Mouse (Mus musculus): Measurements from ENCODE around the gene Exoc1. TPM values are rescaled to one million over a fixed set of nuclear protein-coding genes. Genes with fewer than 3 reads are reported as not detected.

Exoc1 gene
- 12.8 and 13.6 TPM in 2 replicates for polyA plus RNA-seq (2015; fragmentation: Nextera tagmentation; extraction: Ambion mirVana)

GRCm38 (mm10) chr5:76529040-76529703 lies at the start of gene Exoc1:
Exoc1 (plus strand) TSS chr5:76529311.
- peak within 1 kb of the TSS; percentile 76 for H3K4me2 ChIP-seq
- H3K27ac ChIP-seq, result peak within 1 kb of the TSS; percentile 86
- no peaks in the 10 kb centered on the region for H3K27me3 ChIP-seq
- DNase-seq (peak; percentile 90), ATAC-seq (ENCODE audit: low read depth) (peak; percentile 99)
- WGBS (ENCODE audit: insufficient replicate concordance), result under 1% methylated on average over 39 of the region's 39 CpGs
- H3K9ac ChIP-seq, result peak within 1 kb of the TSS; percentile 83
- peaks cover 8% of the 10 kb centered on the region for H3K36me3 ChIP-seq
- H3K4me3 ChIP-seq (replicated peaks), result peak within 1 kb of the TSS; percentile 95
- H3K9me3 ChIP-seq (replicated peaks), result no peaks in the 10 kb centered on the region
- H3K4me1 ChIP-seq (replicated peaks), result peaks cover 14% of the 10 kb centered on the region

GRCm38 (mm10) chr5:76483811-76484210 lies 45.3 kb upstream of the Exoc1 start, which contains the start of gene Gm7271:
Gm7271 (plus strand) TSS chr5:76484040.
- ATAC-seq (ENCODE audit: low read depth) (no peak), DNase-seq (no peak)
- Histone ChIP-seq H3K9me3 (replicated peaks) (no peaks in the 10 kb centered on the region), H3K4me2 (no peak within 1 kb of the TSS), H3K27ac (no peak within 1 kb of the TSS), H3K4me1 (replicated peaks) (0 out of 2 replicates have a peak, but pooled peaks cover 3% of the 10 kb centered on the region), H3K36me3 (no peaks in the 10 kb centered on the region), H3K4me3 (replicated peaks) (no peak within 1 kb of the TSS), H3K27me3 (no peaks in the 10 kb centered on the region), H3K9ac (no peak within 1 kb of the TSS)
- WGBS (ENCODE audit: insufficient replicate concordance), result 44% methylated on average over 5 of the region's 5 CpGs

- no peak for DNase-seq
- Histone ChIP-seq H3K4me1 (replicated peaks) (no peaks in the 10 kb centered on the region), H3K9ac (no peak overlapping the region), H3K4me2 (no peak overlapping the region), H3K36me3 (no peaks in the 10 kb centered on the region), H3K9me3 (replicated peaks) (no peaks in the 10 kb centered on the region), H3K27me3 (no peaks in the 10 kb centered on the region), H3K4me3 (replicated peaks) (no peak overlapping the region), H3K27ac (no peak overlapping the region)
- WGBS (ENCODE audit: insufficient replicate concordance), result 70% methylated on average over 13 of the region's 13 CpGs
- no peak for ATAC-seq (ENCODE audit: low read depth)
Observed at GRCm38 (mm10) chr5:76495126-76495525, 34.0 kb upstream of the Exoc1 start.

GRCm38 (mm10) chr5:76522446-76522845 lies 6.7 kb upstream of the Exoc1 start:
- DNase-seq (no peak), ATAC-seq (ENCODE audit: low read depth) (no peak)
- H3K9me3 ChIP-seq (replicated peaks), result no peaks in the 10 kb centered on the region
- H3K9ac ChIP-seq, result no peak overlapping the region
- H3K4me1 ChIP-seq (replicated peaks), result no peaks in the 10 kb centered on the region
- H3K4me3 ChIP-seq (replicated peaks), result no peak overlapping the region
- H3K27me3 ChIP-seq, result no peaks in the 10 kb centered on the region
- no peak overlapping the region for H3K27ac ChIP-seq
- 39% methylated on average over 1 of the region's 1 CpGs for WGBS (ENCODE audit: insufficient replicate concordance)
- H3K36me3 ChIP-seq, result no peaks in the 10 kb centered on the region
- H3K4me2 ChIP-seq, result no peak overlapping the region

GRCm38 (mm10) chr5:76524623-76525022 lies 4.5 kb upstream of the Exoc1 start:
- Histone ChIP-seq H3K4me3 (replicated peaks) (no peak overlapping the region), H3K36me3 (no peaks in the 10 kb centered on the region), H3K4me2 (no peak overlapping the region), H3K9me3 (replicated peaks) (no peaks in the 10 kb centered on the region), H3K4me1 (replicated peaks) (no peaks in the 10 kb centered on the region), H3K27ac (no peak overlapping the region), H3K9ac (no peak overlapping the region), H3K27me3 (no peaks in the 10 kb centered on the region)
- 33% methylated on average over 5 of the region's 5 CpGs for WGBS (ENCODE audit: insufficient replicate concordance)
- ATAC-seq (ENCODE audit: low read depth), result no peak
- DNase-seq, result no peak

- Histone ChIP-seq H3K4me3 (replicated peaks) (no peak overlapping the region), H3K4me2 (no peak overlapping the region), H3K36me3 (no peaks in the 10 kb centered on the region), H3K9ac (no peak overlapping the region), H3K27ac (no peak overlapping the region), H3K4me1 (replicated peaks) (peaks cover 4% of the 10 kb centered on the region), H3K27me3 (no peaks in the 10 kb centered on the region), H3K9me3 (replicated peaks) (no peaks in the 10 kb centered on the region)
- ATAC-seq (ENCODE audit: low read depth) (no peak), DNase-seq (no peak)
- WGBS (ENCODE audit: insufficient replicate concordance), result 40% methylated on average over 4 of the region's 4 CpGs
Observed at GRCm38 (mm10) chr5:76525066-76525465, 4.0 kb upstream of the Exoc1 start.

- DNase-seq (no peak), ATAC-seq (ENCODE audit: low read depth) (no peak)
Observed at GRCm38 (mm10) chr5:76525829-76526228, 3.3 kb upstream of the Exoc1 start.

GRCm38 (mm10) chr5:76529704-76530066 lies 574 bp downstream of the Exoc1 start:
- H3K9ac ChIP-seq, result peak overlapping the region; percentile 83
- peak overlapping the region; percentile 86 for H3K27ac ChIP-seq
- ATAC-seq (ENCODE audit: low read depth) (no peak), DNase-seq (no peak)
- 4% methylated on average over 9 of the region's 9 CpGs for WGBS (ENCODE audit: insufficient replicate concordance)
- H3K4me1 ChIP-seq (replicated peaks), result peaks cover 14% of the 10 kb centered on the region
- H3K9me3 ChIP-seq (replicated peaks), result no peaks in the 10 kb centered on the region
- H3K4me2 ChIP-seq, result peak overlapping the region; percentile 76
- H3K4me3 ChIP-seq (replicated peaks), result peak overlapping the region; percentile 95
- H3K27me3 ChIP-seq, result no peaks in the 10 kb centered on the region
- H3K36me3 ChIP-seq, result peaks cover 11% of the 10 kb centered on the region

More at GRCm38 (mm10) chr5:76525829-76526228, 3.3 kb upstream of the Exoc1 start:
- Histone ChIP-seq H3K27me3 (no peaks in the 10 kb centered on the region), H3K27ac (no peak overlapping the region), H3K9ac (no peak overlapping the region), H3K4me1 (replicated peaks) (peaks cover 12% of the 10 kb centered on the region), H3K4me3 (replicated peaks) (no peak overlapping the region), H3K4me2 (no peak overlapping the region), H3K36me3 (no peaks in the 10 kb centered on the region), H3K9me3 (replicated peaks) (no peaks in the 10 kb centered on the region)
- 32% methylated on average over 2 of the region's 2 CpGs for WGBS (ENCODE audit: insufficient replicate concordance)

- no peak for ATAC-seq (ENCODE audit: low read depth)
Observed at GRCm38 (mm10) chr5:76533186-76533585, 4.1 kb downstream of the Exoc1 start.

GRCm38 (mm10) chr5:76536231-76536630 lies 7.1 kb downstream of the Exoc1 start:
- Histone ChIP-seq H3K4me3 (replicated peaks) (no peak overlapping the region), H3K36me3 (peaks cover 41% of the 10 kb centered on the region), H3K9me3 (replicated peaks) (no peaks in the 10 kb centered on the region), H3K9ac (no peak overlapping the region), H3K4me1 (replicated peaks) (no peaks in the 10 kb centered on the region), H3K27ac (no peak overlapping the region), H3K4me2 (no peak overlapping the region), H3K27me3 (no peaks in the 10 kb centered on the region)
- no peak for ATAC-seq (ENCODE audit: low read depth)
- 52% methylated on average over 1 of the region's 1 CpGs for WGBS (ENCODE audit: insufficient replicate concordance)
- no peak for DNase-seq

More at GRCm38 (mm10) chr5:76533186-76533585, 4.1 kb downstream of the Exoc1 start:
- 72% methylated on average over 6 of the region's 6 CpGs for WGBS (ENCODE audit: insufficient replicate concordance)
- Histone ChIP-seq H3K9ac (no peak overlapping the region), H3K27me3 (no peaks in the 10 kb centered on the region), H3K4me3 (replicated peaks) (no peak overlapping the region), H3K4me1 (replicated peaks) (peaks cover 14% of the 10 kb centered on the region), H3K9me3 (replicated peaks) (no peaks in the 10 kb centered on the region), H3K27ac (no peak overlapping the region), H3K4me2 (no peak overlapping the region), H3K36me3 (peaks cover 33% of the 10 kb centered on the region)
- no peak for DNase-seq

GRCm38 (mm10) chr5:76537578-76537977 lies 8.5 kb downstream of the Exoc1 start:
- Histone ChIP-seq H3K27me3 (no peaks in the 10 kb centered on the region), H3K4me2 (no peak overlapping the region), H3K9me3 (replicated peaks) (no peaks in the 10 kb centered on the region), H3K9ac (no peak overlapping the region), H3K27ac (no peak overlapping the region), H3K36me3 (peaks cover 50% of the 10 kb centered on the region), H3K4me1 (replicated peaks) (no peaks in the 10 kb centered on the region), H3K4me3 (replicated peaks) (no peak overlapping the region)
- WGBS (ENCODE audit: insufficient replicate concordance), result 86% methylated on average over 10 of the region's 10 CpGs
- no peak for DNase-seq
- ATAC-seq (ENCODE audit: low read depth), result no peak

- DNase-seq, result no peak
- no peaks in the 10 kb centered on the region for H3K4me1 ChIP-seq (replicated peaks)
- peaks cover 62% of the 10 kb centered on the region for H3K36me3 ChIP-seq
- H3K4me2 ChIP-seq, result no peak overlapping the region
- no peaks in the 10 kb centered on the region for H3K27me3 ChIP-seq
- no peak overlapping the region for H3K4me3 ChIP-seq (replicated peaks)
- no peak for ATAC-seq (ENCODE audit: low read depth)
- H3K9me3 ChIP-seq (replicated peaks), result no peaks in the 10 kb centered on the region
- WGBS (ENCODE audit: insufficient replicate concordance), result 85% methylated on average over 8 of the region's 8 CpGs
- H3K27ac ChIP-seq, result no peak overlapping the region
- H3K9ac ChIP-seq, result no peak overlapping the region
Observed at GRCm38 (mm10) chr5:76540181-76540580, 11.1 kb downstream of the Exoc1 start.
